Mouse (Mus musculus) kidney, embryonic 16.5 days (tissue): Measurements from ENCODE around the gene Pim1. TPM values are rescaled to one million over a fixed set of nuclear protein-coding genes. Genes with fewer than 3 reads are reported as not detected.
A peak's percentile ranks its signal among the peaks of the same experiment; 100 is the strongest.
"Not testable (repeated sequence)": the region's sequence is repeated elsewhere in the genome, so short reads cannot be mapped to it uniquely, and the experiment has no call there.

ENCODE experiments used
- ATAC-seq: fragments of 200-750 bp; cut with Nextera tagmentation; 2 replicates; pipeline ENCODE4 v1.8.0; 2017; ENCODE audit warnings: moderate TSS enrichment; ENCODE audit not compliant: low FRiP score, low TSS enrichment
- H3K27ac ChIP-seq: fragments of 300-500 bp; sonication (generic); 2 replicates; pipeline ENCODE4 v1.5.1; 2014; ENCODE audit warnings: low read length
- H3K27me3 ChIP-seq: fragments of 300-500 bp; sonication (generic); 2 replicates; pipeline ENCODE4 v1.6.1; 2014; ENCODE audit warnings: low read length, control low read depth, mixed read lengths; ENCODE audit not compliant: insufficient read depth
- H3K36me3 ChIP-seq: fragments of 300-500 bp; sonication (generic); 2 replicates; pipeline ENCODE4 v1.6.1; 2014; ENCODE audit warnings: low read length, control low read depth, mixed read lengths; ENCODE audit not compliant: insufficient read depth
- H3K4me1 ChIP-seq: fragments of 300-500 bp; sonication (generic); 2 replicates; pipeline ENCODE4 v1.6.1; 2014; ENCODE audit warnings: low read length, control low read depth, mixed read lengths; ENCODE audit not compliant: insufficient read depth
- H3K4me2 ChIP-seq: fragments of 300-500 bp; sonication (generic); replicated peaks from 2 replicates; pipeline ENCODE4 v1.6.1; 2014; ENCODE audit warnings: low read depth, low read length
- H3K4me3 ChIP-seq: fragments of 300-500 bp; sonication (generic); 2 replicates; pipeline ENCODE4 v1.5.1; 2014; ENCODE audit warnings: mild to moderate bottlenecking, low read length
- H3K9ac ChIP-seq: fragments of 300-500 bp; sonication (generic); replicated peaks from 2 replicates; pipeline ENCODE4 v1.6.1; 2014; ENCODE audit warnings: low read length
- H3K9me3 ChIP-seq: fragments of 300-500 bp; sonication (generic); 2 replicates; pipeline ENCODE4 v1.6.1; 2016; ENCODE audit warnings: low read length, control low read depth
- WGBS: fragments of 180-500 bp; shearing (Covaris S2); extraction: QIAGEN DNeasy Blood & Tissue Kit; methylation state at CpG from one replicate; pipeline ENCODE4 v1.1.7; 2014; 5-methylcytosine and 5-hydroxymethylcytosine counted together
- polyA plus RNA-seq: library from polyadenylated mRNA; unstranded; fragments of >200 nt; fragmentation: Nextera tagmentation; extraction: Ambion mirVana; gene quantifications from 2 replicates; pipeline ENCODE4 v1.2.1, GENCODE M21; 2015

Pim1 gene
- polyA plus RNA-seq, 1 experiment from 2014 or later, result 12.5 TPM

DNA sequence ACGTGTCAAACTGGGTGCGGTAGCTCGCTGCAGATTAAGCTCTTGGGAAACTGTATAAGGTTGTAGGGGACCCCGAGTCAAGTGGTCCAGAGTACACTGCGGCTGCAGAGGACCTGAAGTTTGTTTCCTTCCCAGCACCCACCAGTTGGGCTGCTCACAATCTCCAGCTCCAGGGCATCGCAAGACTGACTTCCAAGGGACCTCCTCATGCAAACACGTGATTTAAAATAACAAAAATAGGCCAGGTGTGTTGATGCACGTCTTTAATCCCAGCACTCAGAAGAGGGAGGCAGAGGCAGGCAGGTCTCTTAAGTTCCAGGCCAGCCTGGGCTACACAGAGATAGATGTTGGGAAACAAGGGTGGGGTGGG, 38.7 kb upstream of the Pim1 start:
- no peak overlapping the region for H3K4me3 ChIP-seq
- ATAC-seq, result no peak
- peak overlapping the region; percentile 45; the same call in 1 of the 2 replicates for H3K4me2 ChIP-seq
- H3K4me1 ChIP-seq, result peaks cover 19% of the 10 kb centered on the region
- 40% methylated on average over 8 of the region's 8 CpGs for WGBS
- no peaks in the 10 kb centered on the region for H3K9me3 ChIP-seq
- no peaks in the 10 kb centered on the region for H3K36me3 ChIP-seq
- peak overlapping the region; percentile 85 for H3K27ac ChIP-seq
- no peaks in the 10 kb centered on the region for H3K27me3 ChIP-seq
- no peak overlapping the region for H3K9ac ChIP-seq

DNA sequence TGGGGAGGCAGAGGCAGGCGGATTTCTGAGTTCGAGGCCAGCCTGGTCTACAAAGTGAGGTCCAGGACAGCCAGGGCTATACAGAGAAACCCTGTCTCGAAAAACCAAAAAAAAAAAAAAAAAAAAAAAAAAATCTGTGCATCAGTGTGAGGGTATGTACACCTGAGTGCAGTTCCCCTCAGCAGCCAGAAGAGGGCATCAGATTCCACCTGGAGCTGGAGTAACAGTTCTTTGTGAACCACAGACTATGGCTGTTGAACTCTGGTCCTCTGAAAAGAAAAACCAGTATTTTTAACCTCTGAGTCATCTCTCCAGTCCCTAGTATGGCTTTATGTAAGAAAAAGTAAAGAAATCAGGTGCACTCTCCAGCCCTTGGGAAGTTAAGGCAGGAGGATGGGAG, 36.4 kb upstream of the Pim1 start:
- not testable (repeated sequence) for H3K27me3 ChIP-seq, H3K4me2 ChIP-seq, H3K9ac ChIP-seq, H3K4me3 ChIP-seq, H3K27ac ChIP-seq, ATAC-seq, H3K36me3 ChIP-seq, H3K9me3 ChIP-seq
- peaks cover 34% of the 10 kb centered on the region for H3K4me1 ChIP-seq
- 95% methylated on average over 2 of the region's 3 CpGs for WGBS

DNA sequence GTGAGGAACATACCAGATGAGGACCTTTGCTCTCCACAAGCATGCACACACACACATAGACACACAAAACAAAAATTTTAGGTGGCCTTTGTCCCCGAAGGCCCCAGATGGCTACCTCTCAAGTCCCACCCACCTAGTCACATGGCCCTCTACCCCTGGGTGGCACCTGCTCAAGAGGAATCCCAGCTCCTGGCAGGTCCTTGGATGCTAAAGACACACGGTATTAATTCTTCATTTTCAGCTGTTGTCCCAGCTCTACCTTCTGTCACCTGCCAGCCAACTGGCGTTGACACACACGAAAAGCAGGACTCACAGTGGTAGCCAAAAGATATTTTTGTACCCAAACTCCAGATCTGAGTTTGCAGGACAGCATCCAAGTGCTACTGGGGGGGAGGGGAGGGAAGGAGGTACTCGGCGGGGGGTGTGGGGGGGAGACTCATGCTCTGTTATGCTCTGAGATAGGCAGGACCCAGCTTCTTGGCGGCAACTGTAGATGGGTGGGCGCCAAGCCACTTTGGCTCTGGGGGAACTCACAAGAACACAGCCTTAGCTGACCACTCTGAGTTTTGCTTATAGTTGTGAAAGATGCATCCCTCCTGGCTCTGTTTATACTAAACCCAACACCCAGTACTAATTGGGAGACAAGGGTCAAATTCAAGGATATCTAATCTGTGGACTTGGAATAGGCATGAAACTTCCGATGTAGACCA, 35.0 kb upstream of the Pim1 start:
- no peak overlapping the region for H3K27ac ChIP-seq
- H3K9ac ChIP-seq, result no peak overlapping the region
- H3K9me3 ChIP-seq, result no peaks in the 10 kb centered on the region
- 88% methylated on average over 9 of the region's 9 CpGs for WGBS
- H3K27me3 ChIP-seq, result no peaks in the 10 kb centered on the region
- no peaks in the 10 kb centered on the region for H3K36me3 ChIP-seq
- no peak overlapping the region for H3K4me2 ChIP-seq
- no peak overlapping the region for H3K4me3 ChIP-seq
- no peak for ATAC-seq
- peaks cover 43% of the 10 kb centered on the region for H3K4me1 ChIP-seq

DNA sequence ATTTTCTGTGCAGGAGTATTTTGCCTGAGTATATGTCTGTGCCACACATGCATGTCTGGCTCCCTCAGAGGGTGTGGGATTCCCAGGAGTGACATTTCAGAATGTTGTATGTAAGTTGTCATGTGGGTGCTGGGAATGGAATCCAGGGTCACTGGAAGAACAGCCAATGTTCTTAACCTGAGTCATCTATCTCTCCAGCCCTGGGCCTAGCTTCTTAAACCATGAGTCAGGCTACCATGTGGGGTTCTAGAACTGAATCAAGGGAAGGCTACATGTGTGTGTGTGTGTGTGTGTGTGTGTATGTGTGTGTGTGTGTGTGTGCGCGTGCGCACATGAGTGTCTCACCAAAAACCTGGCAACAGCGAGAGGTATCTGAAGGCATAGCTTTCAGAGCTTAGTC, 34.1 kb upstream of the Pim1 start:
- no peaks in the 10 kb centered on the region for H3K36me3 ChIP-seq
- no peak for ATAC-seq
- H3K4me1 ChIP-seq, result peaks cover 34% of the 10 kb centered on the region
- no peaks in the 10 kb centered on the region for H3K27me3 ChIP-seq
- H3K9me3 ChIP-seq, result no peaks in the 10 kb centered on the region
- 97% methylated on average over 4 of the region's 4 CpGs for WGBS
- H3K4me3 ChIP-seq, result no peak overlapping the region
- no peak overlapping the region for H3K27ac ChIP-seq
- no peak overlapping the region for H3K9ac ChIP-seq
- no peak overlapping the region for H3K4me2 ChIP-seq

DNA sequence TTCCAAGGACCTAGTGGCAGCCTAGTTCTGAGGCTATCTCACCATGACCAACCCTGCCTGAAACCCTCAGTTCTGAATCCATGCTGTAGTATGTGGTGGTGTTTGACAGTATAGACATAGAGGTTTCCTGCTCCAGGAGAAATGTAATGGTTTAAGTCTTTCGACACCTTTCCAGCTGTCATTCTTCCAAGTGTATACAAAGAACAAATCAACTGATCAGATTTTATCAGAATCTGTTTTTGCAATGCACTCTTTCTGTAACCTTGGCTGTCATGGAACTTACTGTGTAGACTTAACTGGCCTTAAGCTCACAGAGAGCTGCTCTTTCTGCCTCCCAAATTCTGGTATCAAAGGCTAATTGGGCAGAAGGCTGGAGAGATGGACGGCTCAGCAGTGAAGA, 33.6 kb upstream of the Pim1 start:
- H3K4me3 ChIP-seq, result no peak overlapping the region
- no peak for ATAC-seq
- H3K36me3 ChIP-seq, result no peaks in the 10 kb centered on the region
- no peaks in the 10 kb centered on the region for H3K27me3 ChIP-seq
- no peak overlapping the region for H3K4me2 ChIP-seq
- H3K9ac ChIP-seq, result no peak overlapping the region
- no peaks in the 10 kb centered on the region for H3K9me3 ChIP-seq
- peaks cover 29% of the 10 kb centered on the region for H3K4me1 ChIP-seq
- no peak overlapping the region for H3K27ac ChIP-seq
- WGBS, result 77% methylated on average over 2 of the region's 2 CpGs

DNA sequence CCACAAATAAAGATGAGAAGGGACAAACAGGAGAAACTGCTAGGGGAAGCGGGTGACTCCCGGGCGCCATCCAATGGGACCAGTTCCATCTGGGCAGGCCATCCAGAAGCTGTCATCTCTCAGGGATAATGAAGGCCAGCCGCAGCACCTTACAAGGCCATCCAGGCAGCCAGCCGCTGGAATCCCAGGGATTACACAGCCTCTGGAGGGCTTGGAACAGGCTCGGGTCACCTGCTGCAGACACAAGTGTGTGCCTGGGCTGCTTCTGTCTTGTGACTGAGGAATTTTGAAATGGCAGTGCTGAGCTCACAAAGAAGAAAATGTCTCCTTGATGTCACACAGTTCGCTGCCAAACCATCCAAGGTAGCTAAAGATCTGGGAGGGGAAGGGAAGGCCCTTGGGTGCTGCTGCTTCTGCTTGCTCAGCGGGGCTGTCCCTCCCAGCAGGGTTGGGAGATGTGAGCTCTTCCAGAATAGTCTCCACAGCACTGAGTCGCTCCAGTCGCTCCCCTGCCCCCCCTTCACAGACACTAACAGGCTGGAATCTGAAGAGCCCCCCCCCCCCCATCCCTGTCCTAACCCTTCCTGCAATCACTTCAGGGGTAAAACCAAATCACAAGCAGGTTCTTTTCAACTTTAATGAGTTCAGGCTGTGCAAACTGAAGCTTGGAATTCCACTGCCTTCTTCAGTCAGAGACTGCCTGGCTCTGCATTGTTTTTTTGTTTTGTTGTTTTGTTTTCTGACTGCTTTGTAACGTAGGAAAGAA, 32.6 kb upstream of the Pim1 start:
- Histone ChIP-seq H3K4me2 (no peak overlapping the region), H3K27ac (no peak overlapping the region), H3K4me3 (no peak overlapping the region), H3K9ac (no peak overlapping the region; the same call in 1 of the 2 replicates), H3K4me1 (peaks cover 30% of the 10 kb centered on the region), H3K9me3 (no peaks in the 10 kb centered on the region), H3K27me3 (no peaks in the 10 kb centered on the region), H3K36me3 (no peaks in the 10 kb centered on the region)
- 53% methylated on average over 11 of the region's 11 CpGs for WGBS
- ATAC-seq, result no peak

DNA sequence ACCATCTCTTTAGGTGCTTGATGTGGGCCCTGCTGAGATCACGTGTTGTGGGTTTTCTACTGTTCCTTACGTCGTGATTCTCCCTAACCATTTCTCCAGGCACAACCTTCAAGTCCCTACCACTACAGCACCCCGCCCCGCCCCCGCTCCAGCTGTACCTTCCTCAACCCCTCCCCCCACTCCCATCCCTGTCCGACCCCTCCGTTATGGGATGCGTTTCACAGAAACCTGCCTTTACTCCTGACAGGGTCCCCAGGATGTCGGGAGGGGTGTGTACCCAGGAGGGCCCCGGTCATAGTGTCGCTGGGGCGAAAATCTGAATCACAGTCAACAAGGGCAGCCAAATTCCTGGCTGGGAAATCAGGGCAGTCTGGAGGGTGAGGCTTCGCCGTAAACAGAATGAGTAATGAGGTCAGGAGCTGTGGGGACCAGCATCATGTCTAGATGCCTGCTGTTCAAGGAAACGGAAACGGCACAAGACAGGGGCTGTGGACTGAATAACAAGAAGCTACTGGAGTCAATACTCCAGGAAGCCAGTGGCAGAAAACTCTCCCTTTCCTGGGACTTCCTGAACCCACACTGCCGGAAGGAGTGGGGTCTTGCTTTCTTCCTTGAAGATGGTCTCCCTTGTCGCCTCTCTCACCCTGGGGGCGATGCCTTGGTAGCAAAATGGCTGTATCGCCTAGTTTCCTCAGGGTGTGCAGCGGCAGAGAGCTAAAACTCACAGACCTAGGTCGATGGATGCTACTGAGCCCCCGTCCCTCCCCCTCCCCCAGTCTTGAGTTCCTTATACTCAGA, 31.0 kb upstream of the Pim1 start:
- ATAC-seq, result peak; percentile 60; the same call in 1 of the 2 replicates
- Histone ChIP-seq H3K4me1 (peaks cover 43% of the 10 kb centered on the region), H3K4me3 (peak overlapping the region; percentile 31), H3K4me2 (peak overlapping the region; percentile 56), H3K27ac (peak overlapping the region; percentile 86), H3K36me3 (no peaks in the 10 kb centered on the region), H3K9ac (peak overlapping the region; percentile 64), H3K27me3 (no peaks in the 10 kb centered on the region), H3K9me3 (no peaks in the 10 kb centered on the region)
- WGBS, result 4% methylated on average over 24 of the region's 24 CpGs

DNA sequence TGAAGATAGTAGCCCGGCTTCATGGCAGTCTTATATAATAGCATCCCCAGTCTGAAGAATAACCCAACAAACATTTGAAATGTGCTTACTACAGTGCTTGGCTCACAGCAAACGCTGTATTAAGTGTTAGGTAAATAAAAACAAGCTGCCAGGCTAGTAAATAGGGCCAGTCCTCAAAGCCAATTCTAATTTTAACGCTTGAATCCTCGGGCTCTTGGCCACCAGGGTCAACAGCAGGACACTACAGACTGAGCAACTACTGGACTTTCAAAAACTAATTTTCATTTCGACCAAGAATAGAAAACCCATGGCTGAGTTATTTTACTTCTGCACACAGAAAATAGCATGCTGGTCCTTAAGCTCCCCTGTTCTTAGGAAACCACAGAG, 30.4 kb upstream of the Pim1 start:
- peak overlapping the region; percentile 86 for H3K27ac ChIP-seq
- 18% methylated on average over 5 of the region's 5 CpGs for WGBS
- peaks cover 49% of the 10 kb centered on the region for H3K4me1 ChIP-seq

DNA sequence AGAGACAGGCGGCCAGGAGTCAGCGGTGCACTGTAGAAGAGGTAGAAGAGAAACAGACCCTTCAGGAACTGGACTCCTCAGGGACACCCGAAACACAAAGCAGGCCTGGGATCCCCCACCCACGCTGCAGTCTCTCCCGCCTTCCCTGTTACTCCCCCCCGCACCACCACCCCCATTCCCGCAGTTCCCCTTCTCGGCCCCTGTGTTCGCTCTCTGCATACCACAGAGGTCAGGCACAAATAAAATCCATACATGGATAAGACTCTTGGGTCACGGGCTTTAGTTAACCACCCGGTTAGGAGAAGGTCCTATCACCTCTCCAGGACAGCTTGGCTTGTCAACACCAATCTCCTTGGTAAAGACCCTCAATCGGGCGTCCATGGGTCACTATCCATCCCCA, 26.9 kb upstream of the Pim1 start:
- peak overlapping the region; percentile 29 for H3K4me3 ChIP-seq
- peak; percentile 27 for ATAC-seq
- 8% methylated on average over 13 of the region's 13 CpGs for WGBS
- no peaks in the 10 kb centered on the region for H3K9me3 ChIP-seq
- peak overlapping the region; percentile 90 for H3K27ac ChIP-seq
- H3K4me1 ChIP-seq, result peaks cover 53% of the 10 kb centered on the region
- no peaks in the 10 kb centered on the region for H3K27me3 ChIP-seq
- no peaks in the 10 kb centered on the region for H3K36me3 ChIP-seq
- H3K4me2 ChIP-seq, result peak overlapping the region; percentile 52
- peak overlapping the region; percentile 50 for H3K9ac ChIP-seq

More for the DNA sequence above, 30.4 kb upstream of the Pim1 start:
- H3K4me2 ChIP-seq, result peak overlapping the region; percentile 56
- no peak for ATAC-seq
- H3K4me3 ChIP-seq, result no peak overlapping the region
- no peaks in the 10 kb centered on the region for H3K9me3 ChIP-seq
- no peaks in the 10 kb centered on the region for H3K36me3 ChIP-seq
- H3K9ac ChIP-seq, result peak overlapping the region; percentile 64; the same call in 1 of the 2 replicates
- no peaks in the 10 kb centered on the region for H3K27me3 ChIP-seq
